Mouse (Mus musculus) heart, postnatal 0 days (tissue): ENCODE data around the gene Acvr1b.
A peak's percentile ranks its signal among the peaks of the same experiment; 100 is the strongest.

Experiments
- CTCF ChIP-seq: IDR thresholded peaks from 2 replicates; pipeline ENCODE4 v1.5.1; 2016; ENCODE audit warnings: antibody characterized with exemption, control low read depth, low read depth
- EP300 ChIP-seq: IDR thresholded peaks from 2 replicates; pipeline ENCODE4 v1.6.1; 2016; ENCODE audit warnings: antibody characterized with exemption, low read depth

DNA sequence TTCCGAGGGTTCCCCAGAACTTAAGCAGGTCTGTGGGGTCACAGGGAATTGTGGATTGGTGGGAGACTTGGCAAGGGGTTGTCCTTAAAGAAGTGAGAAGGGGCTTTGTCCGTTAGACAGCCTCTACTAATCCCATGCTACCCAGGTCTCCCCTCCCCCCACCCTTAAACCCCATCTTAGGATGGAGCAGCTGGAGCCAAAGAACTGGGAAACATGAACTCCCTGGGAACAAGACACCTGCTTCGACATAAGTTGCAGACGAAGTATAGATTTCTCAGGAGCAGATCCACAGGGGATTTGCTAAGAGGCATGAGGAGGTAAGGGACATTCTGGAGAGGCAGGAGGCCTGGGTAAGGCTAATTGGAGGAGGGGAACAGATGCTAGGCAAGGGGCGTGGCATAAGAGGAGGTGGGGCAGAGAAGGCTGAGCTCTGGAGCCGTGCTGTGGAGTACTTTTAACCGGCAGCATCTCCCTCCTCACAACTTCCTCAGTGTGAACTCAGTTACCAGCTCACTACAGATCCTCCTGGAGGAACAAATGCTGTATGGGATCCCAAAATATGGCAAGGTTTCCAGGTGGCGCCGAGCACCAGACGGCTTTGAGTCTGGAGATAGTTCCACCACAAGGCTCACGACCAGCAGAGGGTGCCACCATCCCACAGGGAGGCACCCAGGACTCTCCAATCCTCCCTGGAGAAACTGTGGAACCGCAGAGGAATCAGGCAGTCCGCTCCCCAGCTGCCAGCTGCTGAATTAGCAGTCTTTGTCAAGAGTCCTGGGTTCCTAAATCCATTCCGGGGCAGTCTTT, 47.6 kb downstream of the Acvr1b start:
- TF ChIP-seq CTCF, result peak; percentile 88
- no peak for TF ChIP-seq EP300
